Mouse (Mus musculus): Measurements from ENCODE around the gene Timp3.

The Timp3 gene

DNA sequence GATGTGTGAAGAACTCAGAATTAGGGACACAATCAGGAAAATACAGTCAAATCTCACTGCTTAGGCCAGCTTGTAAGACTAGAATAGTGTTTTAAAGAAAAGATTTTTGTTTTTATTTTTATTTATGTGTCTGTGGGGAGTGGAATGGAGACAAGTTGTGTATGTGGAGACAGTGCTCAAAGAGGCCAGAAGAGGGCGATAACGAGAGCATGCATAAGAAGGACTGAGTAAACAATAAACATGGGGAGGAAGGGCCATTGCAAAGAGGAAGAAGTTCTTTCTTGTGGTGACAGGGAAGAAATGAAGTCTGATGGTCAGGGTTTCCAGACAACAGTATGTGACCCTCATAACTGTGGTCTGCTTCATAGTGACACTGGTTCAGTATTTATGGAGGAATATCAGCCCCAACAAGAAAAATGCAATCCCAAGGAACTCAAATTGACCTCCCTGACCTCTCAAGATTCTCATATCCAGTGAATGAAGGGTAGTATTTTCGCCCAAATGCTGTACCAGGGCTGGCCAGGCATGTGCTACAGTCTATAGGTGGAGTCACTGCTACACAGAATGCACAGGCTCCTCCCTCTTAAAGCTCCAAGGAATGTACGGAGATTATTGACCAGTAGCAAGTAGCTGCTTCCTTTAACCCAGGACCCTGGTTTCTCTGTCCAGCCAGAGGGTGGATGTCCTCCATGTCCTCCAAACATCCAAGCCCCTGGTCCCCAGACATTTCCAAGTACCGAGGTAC, 56.8 kb downstream of the Timp3 start:
- DNase-seq, result peak; percentile 61 to 71

DNA sequence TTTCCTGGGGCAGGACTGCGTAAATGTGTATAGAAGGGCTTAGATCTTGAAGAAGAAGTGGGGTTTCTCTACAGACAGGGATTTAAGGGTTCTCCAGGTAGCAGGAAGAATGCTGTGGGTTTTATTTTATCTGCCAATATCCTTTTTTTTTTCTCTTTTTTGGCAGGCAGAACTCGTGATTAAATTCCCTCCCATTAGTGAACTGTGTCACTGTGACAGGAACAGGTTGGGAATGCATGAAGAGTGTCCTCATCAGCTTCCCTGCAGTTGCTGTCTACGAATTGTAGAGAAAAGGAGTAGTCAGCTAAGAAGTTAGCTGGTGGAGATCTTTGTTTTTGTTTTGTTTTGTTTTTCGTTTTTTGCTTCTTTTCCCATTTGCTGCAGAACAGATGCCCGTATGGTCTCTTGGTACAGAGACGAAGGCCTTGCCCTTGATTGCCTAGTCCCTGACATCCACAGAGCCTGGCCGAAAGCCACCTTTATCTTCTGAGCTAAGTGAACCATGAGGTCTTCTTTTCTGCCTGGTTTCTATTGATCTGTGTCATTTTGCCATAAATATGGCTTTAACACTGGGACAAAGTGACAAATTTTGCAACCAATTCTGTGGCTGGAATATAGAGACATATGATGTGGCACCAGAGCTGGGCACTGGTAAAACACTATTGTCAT, 58.3 kb downstream of the Timp3 start:
- peak; percentile 76 to 79 for DNase-seq

DNA sequence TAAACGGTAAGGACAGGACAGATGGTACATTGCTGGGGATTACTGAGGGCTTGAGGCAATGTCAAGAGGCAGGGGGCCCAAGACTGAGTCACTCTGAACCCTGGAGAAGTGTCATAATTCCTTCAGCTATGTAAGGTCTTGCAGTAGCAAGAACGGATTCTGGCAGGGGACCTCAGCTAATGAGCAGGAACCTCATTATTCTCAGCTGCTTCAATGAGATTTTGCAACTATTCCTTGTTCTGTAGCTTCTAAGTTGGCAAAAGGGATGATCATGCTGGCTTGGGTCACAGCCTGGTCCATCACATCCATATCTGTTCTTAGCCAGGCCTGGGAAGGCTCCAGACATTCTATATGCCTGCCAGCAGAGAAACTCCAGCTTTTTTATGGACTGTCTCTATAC, 59.0 kb downstream of the Timp3 start:
- DNase-seq, result peak; percentile 60 to 80

DNA sequence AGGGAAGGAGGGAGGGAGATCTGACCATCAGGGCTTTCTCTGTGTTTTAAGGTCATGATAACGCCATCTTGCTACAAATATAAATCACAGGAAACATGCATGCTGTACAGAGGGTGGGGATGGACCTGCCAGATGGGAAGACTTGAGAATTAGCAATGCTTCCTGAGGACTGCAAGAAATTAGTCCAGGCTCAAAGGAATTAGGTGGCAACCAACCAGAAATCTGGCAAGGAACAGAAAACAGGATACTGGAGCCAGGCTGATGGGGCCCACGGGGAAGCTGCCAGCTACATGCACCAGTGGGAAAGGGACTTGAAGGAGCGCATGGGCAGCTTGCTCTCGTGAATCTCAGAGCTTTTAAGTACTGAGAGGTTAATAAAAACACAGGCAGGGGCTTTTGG, 59.5 kb downstream of the Timp3 start:
- DNase-seq, result peak; percentile 87 to 90

DNA sequence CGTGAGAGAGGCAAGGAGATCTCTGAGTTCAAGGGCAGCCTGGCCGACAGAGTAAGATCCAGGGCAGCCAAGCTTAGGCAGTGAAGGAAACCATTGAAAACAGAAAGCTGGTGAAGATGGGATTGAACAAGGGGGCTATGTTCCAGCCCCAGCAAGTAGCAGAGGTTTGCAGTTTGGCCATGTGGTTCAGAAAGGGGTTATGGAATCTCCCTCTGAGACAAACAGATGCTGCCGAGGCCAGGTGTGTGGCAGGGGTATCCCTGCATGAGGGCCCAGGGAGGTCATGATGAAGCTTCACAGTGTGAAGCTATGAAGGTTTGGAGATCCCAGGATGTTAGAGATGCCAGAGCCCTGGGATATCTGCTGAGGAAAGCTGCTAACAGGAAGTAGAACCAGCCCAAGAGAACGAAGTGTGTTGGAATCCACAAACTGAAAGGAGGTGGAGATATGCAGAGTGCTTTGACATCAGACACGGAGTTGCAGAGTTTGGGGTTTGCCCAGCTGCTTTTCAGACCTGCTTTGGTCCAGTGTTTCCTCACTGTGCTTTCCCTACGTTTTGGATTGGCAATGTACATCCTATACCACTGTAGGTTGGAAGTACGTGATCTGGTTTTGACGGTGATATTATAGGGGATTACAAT, 63.6 kb downstream of the Timp3 start:
- no peak for DNase-seq

DNA sequence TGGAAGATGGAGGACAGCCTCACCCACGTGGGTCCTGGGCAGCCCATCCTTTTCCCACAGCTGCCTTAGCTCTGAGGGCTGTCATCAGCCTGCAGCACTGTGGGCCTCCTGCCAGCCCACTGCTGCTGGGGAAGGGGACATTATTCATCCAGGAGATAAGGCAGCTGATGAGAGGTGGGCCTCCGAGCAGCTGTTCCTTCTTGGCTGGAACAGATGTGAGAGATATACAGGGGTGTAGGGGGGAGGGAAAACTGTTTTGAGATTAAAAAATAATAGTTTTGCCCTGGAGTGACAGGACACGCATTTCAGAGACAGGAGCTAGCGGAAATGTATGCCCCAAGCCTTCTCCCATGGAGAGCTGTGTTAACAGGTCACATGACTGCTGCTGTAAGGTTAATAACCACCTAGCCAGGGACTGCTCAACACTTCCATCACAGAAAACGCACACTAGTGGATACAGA, 65.5 kb downstream of the Timp3 start:
- DNase-seq, result no peak

DNA sequence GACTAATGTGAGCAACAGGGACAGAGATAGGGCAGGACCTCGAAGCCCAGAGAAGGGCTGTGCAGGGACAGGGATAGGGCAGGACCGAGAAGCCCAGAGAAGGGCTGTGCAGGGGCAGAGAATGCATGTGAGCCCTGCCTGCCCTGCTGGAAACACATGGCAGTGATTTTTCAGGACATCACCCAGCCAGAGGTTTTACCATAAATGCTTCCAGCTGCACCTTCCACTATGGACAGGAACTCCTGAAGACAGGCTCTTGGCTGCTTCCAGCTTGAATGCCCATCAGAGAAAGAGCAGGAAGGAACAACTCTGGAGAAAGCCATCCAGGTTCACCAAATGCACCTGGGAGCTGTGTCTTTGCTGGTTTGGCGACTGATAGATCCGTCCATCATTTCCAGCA, 67.2 kb downstream of the Timp3 start:
- no peak for DNase-seq

DNA sequence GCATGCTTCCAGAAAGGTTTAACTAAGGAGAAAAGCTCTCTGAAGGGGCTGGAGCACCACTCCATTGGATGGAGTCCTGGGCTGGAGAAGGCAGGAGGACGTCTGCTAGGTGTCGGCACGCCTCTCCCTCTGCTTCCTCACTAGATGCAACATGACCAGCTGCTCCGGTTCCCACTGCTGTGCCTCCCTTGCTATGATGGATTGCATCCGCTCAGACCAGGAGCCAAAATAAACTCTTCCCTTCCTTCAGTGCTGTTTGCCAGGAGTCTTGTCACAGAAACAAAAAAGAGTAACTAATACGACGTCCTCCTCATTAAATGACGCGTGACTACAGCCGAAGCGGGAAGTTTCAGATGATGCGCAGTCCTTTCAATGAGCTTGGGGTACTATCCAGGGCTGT, 68.6 kb downstream of the Timp3 start:
- DNase-seq, result no peak

DNA sequence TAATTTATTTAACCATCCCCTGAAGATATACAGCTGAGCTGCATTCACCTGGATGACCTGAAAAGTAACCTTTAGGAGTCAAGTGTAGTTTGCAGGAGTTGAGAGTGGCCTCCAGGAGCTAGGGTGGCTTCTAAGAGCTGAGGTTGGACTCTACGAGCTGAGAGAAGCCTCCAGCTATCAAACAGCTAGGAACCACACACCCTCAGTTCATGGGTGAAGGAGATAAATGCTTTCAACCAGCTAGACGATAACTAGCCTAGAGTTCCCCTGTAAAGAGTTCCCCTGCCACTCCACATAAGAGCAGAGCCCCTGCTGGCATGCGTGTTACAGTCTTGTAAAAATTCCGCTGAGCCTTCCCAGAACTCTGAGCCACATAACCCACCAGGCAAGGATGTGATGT, 69.2 kb downstream of the Timp3 start:
- no peak for DNase-seq

DNA sequence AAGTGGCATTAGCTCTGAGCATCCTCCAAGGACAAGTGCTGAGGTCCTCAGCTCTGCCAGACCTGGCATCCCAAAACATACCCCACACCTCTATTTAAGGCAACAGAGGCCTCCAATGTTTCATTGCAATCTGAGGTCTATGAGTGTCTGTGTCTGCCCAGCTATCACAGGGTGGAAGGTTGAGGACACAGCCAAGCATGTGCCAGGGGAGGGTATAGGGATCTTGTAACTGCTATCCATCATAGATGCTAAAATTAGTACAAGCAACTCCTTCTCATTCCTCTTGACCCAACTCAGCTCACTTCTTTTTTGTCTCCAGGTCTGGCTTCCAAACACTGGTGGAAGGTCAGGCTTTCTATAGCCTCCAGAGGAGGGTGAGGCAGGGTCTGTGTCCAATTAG, 71.4 kb downstream of the Timp3 start:
- no peak for DNase-seq

DNA sequence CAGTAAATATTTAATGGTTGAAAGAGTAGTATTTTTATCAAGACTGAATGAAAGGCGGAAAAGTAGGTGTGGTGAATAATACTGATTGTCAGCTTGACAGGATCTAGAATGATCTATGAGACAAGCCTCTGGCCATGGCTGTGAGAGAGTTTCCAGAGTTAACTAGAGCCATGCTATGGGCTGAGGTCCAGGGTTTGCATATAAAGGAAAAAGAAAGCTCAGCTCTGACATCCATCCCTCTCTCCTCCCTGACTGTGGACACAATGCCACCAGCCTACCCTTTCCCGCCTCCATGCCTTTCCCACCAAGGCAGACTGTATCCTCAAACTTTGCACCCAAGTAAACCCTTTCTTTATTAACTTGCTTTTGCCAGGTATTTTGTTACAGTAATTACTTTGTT, 73.9 kb downstream of the Timp3 start:
- DNase-seq, result no peak

DNA sequence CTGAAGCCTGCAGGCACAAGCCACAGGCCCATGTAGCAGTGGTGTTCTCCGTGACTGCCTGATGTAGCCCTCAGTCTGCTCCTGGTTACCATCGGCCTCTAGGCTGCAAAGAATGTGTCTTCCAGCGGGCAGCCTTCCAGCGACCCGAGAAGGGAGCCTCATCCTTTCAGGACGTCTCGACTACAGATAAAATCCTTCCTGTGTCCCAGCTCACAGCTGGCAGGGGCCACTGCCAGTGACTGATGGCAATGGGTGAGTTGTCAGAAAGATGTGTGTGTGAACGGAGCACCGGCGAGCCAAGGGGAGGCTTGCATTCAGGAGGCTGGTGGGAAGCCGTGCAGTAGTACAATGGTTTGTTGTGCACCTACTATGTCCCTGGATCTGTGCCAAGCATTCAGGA, 75.7 kb downstream of the Timp3 start:
- DNase-seq, result peak in 1 of 2 experiments; percentile 58

DNA sequence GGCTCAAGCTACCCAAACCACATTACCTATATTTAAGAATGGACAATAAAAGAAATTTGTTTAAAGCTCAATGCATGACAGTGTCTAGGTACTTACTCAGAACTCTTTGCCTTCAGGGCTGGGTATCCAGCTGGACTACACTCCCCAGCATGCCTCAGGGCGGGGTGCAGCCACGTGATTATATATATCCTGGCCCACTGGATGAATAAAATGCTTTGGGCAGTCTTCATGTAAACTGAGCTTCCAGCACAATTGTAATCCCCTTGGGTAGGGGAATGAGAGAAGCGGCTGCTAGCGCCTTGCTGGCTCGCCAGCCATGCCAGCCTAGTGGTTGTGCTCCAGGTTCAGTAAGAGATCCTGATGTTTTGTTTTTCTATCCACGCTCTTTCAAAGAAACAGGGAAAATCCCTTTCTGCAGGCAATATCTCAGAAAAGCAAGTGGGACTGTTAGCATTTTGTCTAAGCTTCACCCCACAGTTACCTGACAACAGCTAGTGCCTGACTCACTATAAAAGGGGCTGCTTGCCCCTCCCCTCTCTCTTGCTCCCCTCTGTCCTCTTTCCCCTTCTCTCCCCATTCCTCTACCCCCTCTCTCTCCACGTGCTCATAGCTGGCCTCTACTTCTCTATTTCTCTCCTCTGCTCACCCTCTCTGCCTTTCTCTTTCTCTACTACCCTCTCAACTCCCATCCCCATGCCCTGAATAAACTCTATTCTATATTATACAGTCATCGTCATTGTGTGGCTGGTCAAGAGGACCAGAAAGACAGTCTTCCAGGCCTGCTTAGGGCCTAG, 76.4 kb downstream of the Timp3 start:
- DNase-seq, result no peak

DNA sequence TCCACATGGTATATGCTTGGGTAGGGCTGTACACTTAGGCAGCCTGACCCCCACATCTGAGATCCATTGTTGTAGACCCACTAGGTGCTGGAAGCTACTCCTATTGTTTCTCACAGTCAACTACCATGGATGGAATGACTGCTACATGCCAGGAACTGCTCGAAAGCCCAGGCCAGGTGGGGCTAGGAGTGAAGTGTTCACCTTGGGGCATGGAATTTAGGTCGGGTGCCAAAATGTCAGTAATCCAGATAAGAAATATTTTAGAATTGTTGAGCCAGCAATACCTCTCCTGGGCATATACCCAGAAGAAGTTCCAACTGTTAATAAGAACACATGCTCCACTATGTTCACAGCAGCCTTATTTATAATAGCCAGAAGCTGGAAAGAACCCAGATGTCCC, 78.6 kb downstream of the Timp3 start:
- DNase-seq, result peak in 1 of 2 experiments; percentile 3

DNA sequence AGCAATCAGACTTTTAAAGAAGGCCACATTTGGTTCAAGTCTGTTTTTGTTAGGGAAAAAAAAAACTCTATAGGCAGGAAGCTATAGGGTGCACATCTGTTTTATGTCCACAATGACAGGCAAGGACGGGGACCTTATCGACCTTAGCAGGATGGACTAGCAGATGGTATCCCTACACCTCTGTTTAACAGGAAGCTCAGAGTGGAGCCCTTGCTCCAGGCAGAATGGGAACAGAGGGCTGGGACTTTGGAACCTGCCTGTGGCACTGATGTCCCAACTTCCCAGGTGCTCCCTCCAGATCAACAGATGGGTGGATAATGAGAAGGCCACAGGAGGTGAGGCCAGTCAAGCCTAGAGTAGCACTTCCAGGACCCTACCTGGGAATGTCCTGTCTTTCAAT, 80.5 kb downstream of the Timp3 start:
- DNase-seq, result no peak

DNA sequence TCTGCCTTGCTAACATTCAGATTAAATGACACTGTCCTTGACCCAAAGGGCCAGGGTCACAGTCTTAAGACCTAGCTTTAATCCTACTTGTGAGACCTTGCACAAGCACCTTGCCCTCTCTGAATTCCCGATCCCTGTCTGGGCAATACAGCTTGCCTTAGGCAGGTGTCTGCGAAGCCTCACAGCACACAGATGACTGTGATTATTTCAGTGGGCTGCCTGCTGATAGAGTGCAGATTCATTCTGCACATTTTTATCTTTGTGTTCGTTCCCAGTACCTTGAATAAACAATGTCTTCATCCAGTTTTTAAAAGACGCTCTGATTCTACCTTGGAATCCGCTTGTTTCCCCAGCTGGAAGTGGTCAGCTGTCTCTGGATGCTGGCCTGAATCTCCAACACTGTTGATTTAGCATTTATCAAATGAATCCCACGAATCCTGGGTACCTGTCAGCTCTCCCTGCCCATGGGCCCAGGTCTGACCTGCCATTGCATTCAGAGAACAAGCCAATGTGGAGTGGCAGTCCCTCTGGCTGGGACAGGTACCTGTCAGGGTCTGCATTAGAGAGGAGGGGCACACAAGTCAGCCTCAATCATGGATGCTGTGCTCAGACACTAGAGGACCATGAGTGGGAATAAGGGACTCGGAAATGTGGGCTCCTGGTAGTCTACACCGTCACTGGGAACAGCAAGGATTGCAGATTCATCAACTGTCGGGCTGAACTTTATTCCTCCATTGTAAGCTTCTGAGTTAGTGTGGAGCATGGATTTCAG, 81.2 kb downstream of the Timp3 start:
- no peak for DNase-seq

DNA sequence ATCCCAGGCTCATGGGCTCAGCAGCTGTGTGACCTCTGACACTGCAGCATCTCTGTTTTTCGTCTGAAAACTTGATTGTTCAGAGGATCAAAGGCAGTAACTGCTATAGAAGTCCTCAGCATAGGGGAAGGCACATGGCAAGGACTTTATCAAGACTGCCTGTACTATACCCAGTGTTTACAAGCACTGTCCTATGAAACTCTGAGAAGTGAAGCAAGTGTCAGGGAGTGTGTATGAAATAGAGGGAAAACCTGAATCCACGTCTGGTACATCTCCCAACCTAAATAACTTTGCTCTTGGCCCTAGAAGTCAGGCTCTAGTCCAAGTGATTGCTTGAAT, 81.7 kb downstream of the Timp3 start:
- no peak for DNase-seq

DNA sequence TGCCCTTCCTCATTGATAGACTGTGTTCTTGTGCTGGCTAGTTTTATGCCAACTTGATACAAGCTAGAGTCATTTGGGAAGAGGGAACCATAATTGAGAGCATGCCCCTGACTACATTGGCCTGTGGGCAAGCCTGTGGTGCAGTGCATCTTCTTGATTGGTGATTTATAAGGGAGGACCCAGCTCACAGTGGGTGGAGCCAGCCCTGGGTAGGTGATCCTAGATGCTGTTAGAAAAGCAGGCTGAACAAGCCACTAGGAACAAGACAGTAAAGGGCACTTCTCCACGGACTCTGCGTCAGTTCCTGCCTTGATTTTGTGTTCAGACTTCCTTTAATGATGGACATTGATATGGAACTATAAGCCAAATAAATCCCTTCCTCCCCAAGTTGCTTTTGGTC, 84.5 kb downstream of the Timp3 start:
- DNase-seq, result no peak

DNA sequence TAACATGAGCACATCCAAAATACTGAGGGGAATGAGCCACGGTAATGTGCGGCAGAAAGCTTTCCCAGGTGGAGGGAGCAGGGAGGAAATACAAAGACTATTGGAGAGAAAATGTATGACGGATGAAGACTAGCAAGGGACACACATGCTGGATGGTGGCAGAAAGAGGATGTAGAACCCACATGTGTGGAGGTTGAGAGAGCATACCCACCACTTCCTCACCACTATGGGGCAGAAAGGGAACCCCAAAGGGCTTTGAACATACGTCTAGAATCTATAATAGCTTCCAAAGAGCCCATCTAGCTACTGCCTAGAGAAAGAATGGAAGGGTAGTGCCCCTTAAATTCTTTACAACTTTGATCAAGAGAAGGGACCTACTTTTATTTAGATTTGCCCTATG, 85.5 kb downstream of the Timp3 start:
- no peak for DNase-seq

DNA sequence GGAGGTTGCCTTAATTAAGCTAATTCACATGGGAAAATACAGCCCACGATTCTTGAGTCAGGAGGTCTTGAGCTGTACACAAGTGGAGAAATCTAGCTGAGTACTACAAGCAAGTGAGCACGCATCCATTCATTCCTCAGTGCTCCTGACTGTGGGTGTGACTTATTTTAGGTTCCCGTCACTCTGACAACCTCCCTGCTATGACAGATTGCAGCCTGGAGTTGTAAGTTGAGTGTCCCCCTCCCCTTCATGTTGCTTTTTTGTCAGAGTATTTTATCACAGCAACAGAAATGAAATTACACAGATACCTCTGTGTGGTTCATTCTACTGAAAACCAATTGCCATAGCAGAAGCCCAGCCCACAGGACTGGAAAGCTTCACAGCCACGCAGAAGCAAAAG, 86.1 kb downstream of the Timp3 start:
- DNase-seq, result no peak

DNA sequence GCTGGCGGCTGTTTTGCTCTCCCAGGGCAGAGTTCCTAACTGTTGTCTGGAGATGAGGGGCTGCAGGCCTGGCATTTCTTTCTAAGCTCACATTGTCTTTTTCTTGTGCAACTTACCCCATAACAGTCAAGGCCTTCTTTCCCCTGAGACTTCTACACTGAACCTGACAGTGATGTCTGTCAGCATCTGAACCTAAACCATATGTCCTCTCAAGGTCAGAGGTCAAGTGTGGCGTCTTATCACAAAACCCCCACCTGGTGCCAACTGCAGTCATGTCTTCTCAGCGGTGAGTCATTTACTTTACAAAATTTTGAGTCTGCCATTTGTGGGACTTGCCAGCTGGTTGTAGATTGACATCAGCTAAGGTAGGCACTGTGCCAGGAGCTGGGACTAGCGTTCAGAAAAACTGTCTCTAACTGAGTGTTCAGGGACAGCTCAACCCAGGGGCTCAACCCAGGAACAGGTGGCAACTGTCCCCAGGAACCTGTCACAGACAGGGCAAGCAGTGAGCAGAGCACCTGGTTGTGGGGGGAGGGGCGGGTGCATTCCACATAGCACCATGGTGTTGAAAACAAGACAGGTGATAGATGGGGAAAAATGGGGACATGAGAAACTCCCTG, 87.8 kb downstream of the Timp3 start:
- peak; percentile 71 for DNase-seq

DNA sequence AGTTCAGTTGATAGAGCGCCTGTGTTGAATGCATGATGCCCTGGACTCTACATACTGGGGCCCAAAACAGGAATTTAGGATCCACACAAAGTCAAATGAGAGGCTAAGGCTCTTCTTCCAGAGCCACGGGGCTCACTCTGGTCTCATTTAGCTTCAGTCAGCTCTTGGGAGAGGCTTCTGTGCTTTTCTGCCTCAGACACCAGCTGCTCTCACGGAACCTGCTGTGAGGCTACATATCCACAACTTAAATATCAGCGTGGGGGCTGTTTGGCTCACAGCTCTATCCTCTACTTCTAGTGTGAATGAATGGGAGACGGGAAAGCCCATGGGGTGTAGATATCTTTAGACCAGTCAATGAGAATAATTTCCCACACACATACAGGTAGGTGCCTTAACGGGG, 88.6 kb downstream of the Timp3 start:
- no peak for DNase-seq

Measured in cerebellum, postnatal 14 days (tissue).